Mouse (Mus musculus): ENCODE measurements around the gene Lingo1.

- TF ChIP-seq CTCF (IDR thresholded peaks at IDR 0.05; ENCODE audit: control insufficient read depth, insufficient read depth, insufficient read length) (no peak), MYOG (IDR thresholded peaks at IDR 0.05; ENCODE audit: control insufficient read depth, extremely low read depth, insufficient read length) (no peak), CEBPB (IDR thresholded peaks at IDR 0.05; ENCODE audit: low read depth) (no peak), MAX (IDR thresholded peaks at IDR 0.05) (no peak), USF1 (IDR thresholded peaks at IDR 0.05; ENCODE audit: low read depth) (no peak)
These were observed 109.7 kb downstream of the Lingo1 start for GRCm38 (mm10) chr9:56686339-56687144.

Data from C2C12 (cell line).